Mouse (Mus musculus) common myeloid progenitor, adult 5-6 weeks (primary cell): ENCODE results near the gene Cdk18. TPM values are rescaled to one million over a fixed set of nuclear protein-coding genes. Genes with fewer than 3 reads are reported as not detected.

Experiments
- ATAC-seq: replicated peaks from 2 replicates; pipeline ENCODE4 v1.8.0; 2016; ENCODE audit warnings: low read depth, mild to moderate bottlenecking, moderate TSS enrichment, inconsistent platforms; ENCODE audit not compliant: poor library complexity, severe bottlenecking
- total RNA-seq: library from RNA; stranded (forward); fragments of 200-1000, 187-1606 nt; gene quantifications from 2 replicates; pipeline ENCODE4 v1.2.3, GENCODE M21; 2017

Gene Cdk18
- total RNA-seq, 1 experiment from 2014 or later, result 2.0 TPM

- no peak for ATAC-seq
Measured at GRCm38 (mm10) chr1:132075576-132075975, 63.9 kb downstream of the Cdk18 start.

GRCm38 (mm10) chr1:132070659-132071058 is 68.8 kb downstream of the Cdk18 start:
- ATAC-seq, result no peak

GRCm38 (mm10) chr1:132069436-132069835 is 70.0 kb downstream of the Cdk18 start:
- no peak for ATAC-seq

- peak; percentile 64 for ATAC-seq
Measured at GRCm38 (mm10) chr1:132067261-132068255, 71.9 kb downstream of the Cdk18 start, which contains the start of gene Mfsd4a. Gene Mfsd4a (minus strand): TSS chr1:132068062.

GRCm38 (mm10) chr1:132065475-132066172 is 73.9 kb downstream of the Cdk18 start:
- ATAC-seq, result 0 out of 2 replicates have a peak, but pooled peaks have one; percentile 9

GRCm38 (mm10) chr1:132065001-132065400 is 74.5 kb downstream of the Cdk18 start:
- no peak for ATAC-seq

- ATAC-seq, result no peak
Measured at GRCm38 (mm10) chr1:132063096-132063495, 76.4 kb downstream of the Cdk18 start.

Other genes starting within 250 kb of the Cdk18 start
- gene Nucks1, start 229.2 kb downstream of the Cdk18 start, total RNA-seq, result 388 and 411 TPM in 2 replicates
- 9.8 and 10.6 TPM in 2 replicates for gene Slc45a3, start 176.7 kb downstream of the Cdk18 start, total RNA-seq
- 86.9 and 112 TPM in 2 replicates for gene Elk4, start 132.1 kb downstream of the Cdk18 start, total RNA-seq
- 0.63 and 5.5 TPM in 2 replicates for gene Mfsd4a, start 71.6 kb downstream of the Cdk18 start, total RNA-seq
- gene Lemd1, start 51.7 kb upstream of the Cdk18 start, total RNA-seq, result not detected in 2 replicates
- not detected in 2 replicates for gene AC124108.1, start 51.8 kb upstream of the Cdk18 start, total RNA-seq
- gene Gm10188, start 90.1 kb upstream of the Cdk18 start, total RNA-seq, result not detected in 2 replicates
- gene Klhdc8a, start 158.9 kb upstream of the Cdk18 start, total RNA-seq, result not detected in 2 replicates
- 8.0 and 12.0 TPM in 2 replicates for gene Nuak2, start 176.4 kb upstream of the Cdk18 start, total RNA-seq